Mouse (Mus musculus) liver, embryonic 14.5 days (tissue): ENCODE measurements around the gene Capn11.

Source experiments
- CTCF ChIP-seq: IDR thresholded peaks from 2 replicates; pipeline ENCODE4 v1.5.1; 2016; ENCODE audit warnings: antibody characterized with exemption, low read depth, control low read depth
- EP300 ChIP-seq: IDR thresholded peaks from 2 replicates; pipeline ENCODE4 v1.6.1; 2016; ENCODE audit warnings: antibody characterized with exemption, low read depth

DNA sequence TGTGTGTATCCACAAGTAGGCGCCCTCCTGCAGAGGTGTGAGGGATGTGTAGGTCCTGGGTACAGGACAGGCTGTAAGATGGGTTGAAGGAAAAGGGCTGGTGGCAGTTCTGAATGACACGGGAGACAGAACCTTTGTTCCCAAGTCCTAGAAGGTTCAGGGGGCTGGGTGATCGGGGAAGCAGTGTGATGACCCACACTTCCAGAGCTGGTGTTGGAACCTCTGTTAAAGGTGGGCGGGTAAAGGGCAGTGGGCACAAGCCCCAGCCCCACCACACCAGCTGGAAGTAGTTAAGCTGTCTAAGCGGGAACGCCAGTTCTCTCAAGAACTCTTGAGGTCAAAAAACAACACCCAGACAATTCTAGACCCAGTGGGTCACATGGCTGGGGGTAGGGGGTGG is 68.7 kb downstream of the Capn11 start:
- no peak for TF ChIP-seq EP300
- no peak for TF ChIP-seq CTCF
